6 mouse cellular contexts compared by ENCODE assay signal in genomic region chr2:42056636-42057035, GRCm38 (mm10).
"Had no signal": no experiment of that assay in that cellular context is flagged by ENCODE, and none has a peak within 500 bp of the region (broad histone marks: within the 10 kb centered on the region; RNA-seq: fewer than 3 reads in every experiment).

No protein-coding gene starts in this region.

- DNase-seq: kidney, postnatal 14 days; lung, adult 2 months; lung, postnatal 36 days; right cerebral cortex, postnatal 4 days; spleen, adult 18-20 months; thymus, postnatal 4 days had no signal
